Mouse (Mus musculus) urinary bladder, postnatal 14 days (tissue): ENCODE measurements at regions not wholly inside any gene's neighbourhood (a gene's known extent, or its start where the extent isn't known, plus 50 kb on each side); places are given as distances from the start of the nearest gene placed in this dataset.

Source experiments
- DNase-seq: peaks from one replicate; pipeline ENCODE4 v3.0.0; 2021; ENCODE audit warnings: low spot score

DNA sequence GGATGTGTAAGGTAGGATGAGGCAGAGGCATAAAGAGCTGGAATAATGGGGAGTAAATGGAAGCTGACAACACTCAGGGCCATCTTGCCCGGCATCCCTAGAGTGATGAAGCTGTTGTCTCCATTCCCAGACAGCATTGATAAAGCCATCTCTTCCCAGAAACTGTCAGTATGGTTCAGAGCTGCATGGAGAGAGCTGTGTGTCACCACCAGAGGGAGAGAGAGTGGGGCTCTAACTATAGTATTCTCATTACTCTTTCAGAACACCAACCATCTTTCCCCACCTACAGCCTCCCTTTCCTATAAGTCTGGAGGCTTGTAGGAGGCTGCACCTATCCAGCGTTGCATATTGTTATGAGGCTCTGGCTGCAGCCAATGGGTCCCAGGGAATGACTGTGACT is 264.0 kb upstream of the Dusp10 start:
- DNase-seq: no peak

DNA sequence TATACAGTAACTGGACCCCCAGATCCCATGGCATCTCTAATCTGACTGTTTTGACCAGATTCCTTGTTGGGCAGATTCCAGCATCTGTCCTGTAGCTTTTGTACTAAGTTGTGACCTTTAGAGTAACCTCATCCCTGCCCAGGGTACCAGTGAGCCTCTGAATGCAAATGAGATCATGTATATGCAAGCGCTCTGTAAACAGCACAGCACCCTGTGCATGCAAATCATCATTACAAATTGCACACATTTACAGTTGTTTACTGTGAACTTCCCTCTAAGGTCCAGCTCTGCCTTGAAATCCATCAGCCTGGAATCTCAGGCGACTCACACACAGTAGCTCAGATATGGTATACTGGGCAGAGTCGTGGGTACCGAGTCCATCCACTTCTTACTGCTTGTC is 258.6 kb upstream of the Dusp10 start:
- DNase-seq: no peak

DNA sequence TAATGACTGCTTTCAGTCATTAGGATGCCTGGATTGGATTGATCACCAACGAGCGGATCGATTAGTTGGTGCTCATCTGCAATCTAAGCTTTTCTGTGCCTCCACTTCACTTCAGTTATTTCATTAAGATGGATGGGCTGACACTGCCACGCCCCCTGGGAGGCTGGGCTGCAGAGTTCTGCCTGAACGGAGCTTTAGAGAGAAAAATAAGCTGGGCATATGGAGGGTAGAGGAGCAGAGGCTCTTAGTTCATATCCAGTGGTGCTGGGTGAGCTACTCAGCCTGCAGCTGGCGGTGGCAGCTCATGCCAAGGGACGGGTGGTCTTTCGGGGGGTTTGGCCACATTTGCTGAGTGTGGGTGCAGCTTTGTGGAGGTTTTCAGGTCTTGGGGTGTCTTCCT is 256.4 kb upstream of the Dusp10 start:
- no peak for DNase-seq

DNA sequence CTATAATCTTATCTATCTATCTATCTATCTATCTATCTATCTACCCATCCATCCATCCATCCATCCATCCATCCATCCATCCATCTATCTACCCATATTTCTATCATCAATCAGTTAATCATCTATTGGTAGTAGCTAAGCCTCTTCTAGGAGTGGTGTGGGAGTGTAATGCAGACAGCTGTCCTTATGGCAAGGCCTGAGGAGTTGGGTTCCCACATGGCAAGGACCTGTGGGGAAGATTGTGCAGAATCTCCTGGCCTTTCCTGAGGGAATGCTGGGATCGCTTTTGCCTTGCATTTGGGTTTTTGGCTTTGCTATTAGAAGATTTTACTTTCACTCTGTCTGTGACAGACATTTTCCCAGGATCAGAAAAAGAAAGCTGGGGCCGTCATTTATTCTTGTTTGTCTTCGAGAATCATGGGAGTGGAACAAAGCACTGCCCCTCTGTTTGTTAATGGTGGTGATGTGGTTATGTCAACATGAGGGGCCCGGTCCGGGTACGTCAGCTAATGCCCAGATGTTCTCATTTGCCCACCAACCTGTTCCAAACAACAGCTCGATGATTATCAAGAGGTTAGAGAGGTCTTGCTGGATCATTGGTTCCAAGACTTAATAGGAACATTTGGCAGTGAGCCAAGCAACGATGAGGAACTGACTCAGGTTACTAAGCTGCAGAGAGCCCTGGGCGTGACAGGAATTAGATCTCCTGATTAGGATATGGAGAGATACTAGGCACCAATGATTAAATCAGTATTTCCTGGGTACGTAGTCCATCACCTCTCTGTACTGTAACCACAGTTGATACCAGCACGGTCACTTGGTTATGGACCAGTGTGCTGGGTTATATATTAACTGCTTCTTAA is 249.0 kb upstream of the Dusp10 start:
- DNase-seq: peak; percentile 76

DNA sequence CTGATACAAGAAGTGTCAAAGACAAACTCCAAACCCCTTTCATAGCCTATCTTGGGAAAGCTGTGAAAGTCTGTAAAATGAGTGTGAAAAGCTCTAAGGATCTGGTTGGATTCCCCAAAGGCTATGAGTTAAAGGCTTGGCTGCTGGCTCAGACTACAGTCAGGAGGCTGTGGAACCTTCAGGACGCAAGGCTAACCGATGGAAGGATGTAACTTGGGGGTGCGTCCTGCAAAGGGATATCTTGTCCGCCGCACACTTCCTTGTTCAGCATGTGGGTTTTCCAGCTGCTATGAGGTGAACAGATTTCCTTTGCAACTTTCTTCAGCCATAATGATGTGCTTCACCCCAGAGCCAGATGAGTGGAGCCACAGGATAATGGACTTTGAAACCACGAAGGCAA is 240.3 kb upstream of the Dusp10 start:
- no peak for DNase-seq

GRCm38 (mm10) chr1:183780180-183780579 is 232.9 kb upstream of the Dusp10 start:
- no peak for DNase-seq

- DNase-seq: no peak
These were observed 232.3 kb upstream of the Dusp10 start for GRCm38 (mm10) chr1:183780779-183781178.

DNA sequence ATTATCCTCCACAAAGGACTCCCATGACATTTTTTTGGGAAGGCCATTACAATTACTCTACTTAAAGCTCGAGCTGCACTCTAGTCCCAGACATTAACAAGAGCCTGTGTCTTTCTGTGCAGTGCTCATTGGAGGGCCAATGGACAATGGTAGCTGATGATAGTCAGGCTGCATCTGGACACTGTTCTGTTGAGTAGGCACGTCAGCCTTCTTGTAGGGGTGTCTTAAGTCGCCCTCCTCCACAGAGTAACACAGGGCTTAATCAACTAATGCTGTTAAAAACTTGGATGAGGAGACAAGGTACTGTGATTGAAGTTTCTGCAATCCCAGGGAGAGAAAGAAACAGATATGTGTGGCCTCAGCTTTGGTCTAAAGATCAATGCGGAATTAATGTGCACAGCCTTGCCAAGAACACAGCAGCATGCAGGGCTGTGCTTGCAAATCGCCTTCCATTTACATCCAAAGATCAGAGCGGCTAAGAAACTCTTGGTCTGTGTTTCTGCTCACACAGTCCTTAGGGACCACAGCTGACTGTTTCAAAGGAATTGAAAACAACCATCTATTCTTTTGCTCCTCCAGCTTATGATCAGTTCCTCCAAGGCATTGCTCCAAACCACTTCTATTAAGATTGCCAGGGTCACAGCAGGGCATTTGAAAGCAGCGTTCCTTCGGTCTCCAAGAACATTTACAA is 229.5 kb upstream of the Dusp10 start:
- DNase-seq: no peak

DNA sequence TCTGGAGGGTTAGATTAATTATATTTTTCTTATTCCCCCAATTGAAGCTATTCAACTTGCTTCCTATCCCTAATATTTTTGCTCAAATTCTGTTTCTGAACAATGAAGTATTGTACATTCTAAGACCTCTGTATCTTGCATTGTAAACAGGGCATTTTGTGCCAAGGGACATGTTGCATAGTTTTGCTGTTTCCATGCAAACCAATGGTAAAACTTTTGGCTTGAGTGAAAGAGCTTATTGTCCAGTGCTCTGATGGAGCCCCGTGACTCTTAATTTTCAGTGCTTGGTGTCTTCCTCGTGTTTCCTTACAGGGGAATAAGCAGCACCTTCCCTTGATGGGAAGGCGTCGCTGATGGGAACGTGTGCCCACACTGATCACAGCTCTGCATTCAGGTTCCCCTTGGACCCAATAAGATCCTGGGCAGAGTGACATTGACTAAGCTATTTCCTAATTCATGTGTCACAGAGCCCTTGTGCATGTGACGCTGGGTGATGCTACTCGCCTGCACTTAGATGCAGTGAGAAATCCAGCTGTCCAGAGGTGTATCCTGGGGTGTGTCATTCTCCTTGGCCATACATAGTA is 220.8 kb upstream of the Dusp10 start:
- no peak for DNase-seq

GRCm38 (mm10) chr1:183793324-183793723 is 219.8 kb upstream of the Dusp10 start:
- no peak for DNase-seq

DNA sequence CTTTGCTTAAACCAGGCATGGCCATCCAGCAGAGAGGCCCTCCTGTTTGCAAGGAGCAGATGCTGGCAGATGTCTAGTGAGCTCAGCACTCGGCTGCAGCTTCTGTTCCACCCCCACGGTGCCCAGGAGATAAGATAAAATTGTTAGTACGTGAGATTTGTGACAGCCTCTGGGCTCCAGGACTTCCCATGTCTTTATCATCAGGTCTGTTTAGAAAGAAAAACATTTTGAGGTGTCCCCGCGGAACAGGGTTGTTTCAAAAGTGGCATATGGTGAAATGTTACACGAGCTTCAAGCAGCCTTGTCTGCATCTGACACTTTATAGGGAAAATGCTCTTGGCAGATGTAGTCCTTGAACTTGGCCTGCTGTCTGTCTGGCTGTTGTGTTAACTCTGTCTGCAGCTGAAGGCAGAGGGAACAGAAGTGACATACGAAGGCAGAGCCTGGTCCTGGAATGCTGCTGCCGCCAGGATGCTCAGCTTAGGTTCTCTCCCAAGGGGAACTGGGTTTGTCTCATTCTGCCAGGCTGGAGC is 219.1 kb upstream of the Dusp10 start:
- no peak for DNase-seq

DNA sequence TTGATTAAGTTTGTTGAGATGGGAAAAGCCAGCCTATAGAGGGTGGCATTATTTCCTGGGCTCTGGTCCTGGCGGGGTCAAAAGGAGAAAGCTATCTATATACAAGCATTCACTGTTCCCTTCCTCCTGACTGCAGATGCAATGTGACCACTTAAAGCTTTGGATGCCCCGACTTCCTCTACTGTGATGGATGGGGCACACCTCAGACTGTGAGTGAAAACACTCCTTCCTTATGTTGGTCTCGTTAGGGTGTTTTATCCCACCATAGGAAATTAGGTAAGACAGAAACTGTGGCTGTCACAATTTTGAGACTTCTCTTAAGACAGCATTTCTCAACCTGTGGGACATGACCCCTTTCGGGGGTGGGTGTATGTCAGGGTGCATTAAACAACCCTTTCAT is 210.8 kb upstream of the Dusp10 start:
- DNase-seq: no peak

GRCm38 (mm10) chr1:183803357-183803756 is 209.7 kb upstream of the Dusp10 start:
- no peak for DNase-seq

DNA sequence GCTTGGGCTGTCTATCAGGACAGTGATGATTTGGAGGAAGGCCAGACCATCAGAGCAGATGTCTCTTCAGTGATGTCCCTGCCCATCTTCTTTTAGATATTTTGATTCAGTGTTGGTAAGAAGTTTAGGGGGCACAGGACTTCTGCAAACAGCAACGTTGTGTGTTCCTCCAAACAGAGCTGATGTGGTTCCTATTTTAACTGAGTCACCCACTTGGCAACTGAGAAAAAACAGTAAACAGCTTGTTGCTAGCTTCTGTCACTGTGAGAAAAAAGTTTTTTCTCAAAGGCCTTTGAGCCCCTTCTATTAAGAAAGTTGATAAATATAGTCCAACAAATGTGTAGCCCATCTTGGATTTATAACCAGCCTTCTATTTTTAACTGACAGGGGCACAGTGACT is 209.3 kb upstream of the Dusp10 start:
- no peak for DNase-seq

DNA sequence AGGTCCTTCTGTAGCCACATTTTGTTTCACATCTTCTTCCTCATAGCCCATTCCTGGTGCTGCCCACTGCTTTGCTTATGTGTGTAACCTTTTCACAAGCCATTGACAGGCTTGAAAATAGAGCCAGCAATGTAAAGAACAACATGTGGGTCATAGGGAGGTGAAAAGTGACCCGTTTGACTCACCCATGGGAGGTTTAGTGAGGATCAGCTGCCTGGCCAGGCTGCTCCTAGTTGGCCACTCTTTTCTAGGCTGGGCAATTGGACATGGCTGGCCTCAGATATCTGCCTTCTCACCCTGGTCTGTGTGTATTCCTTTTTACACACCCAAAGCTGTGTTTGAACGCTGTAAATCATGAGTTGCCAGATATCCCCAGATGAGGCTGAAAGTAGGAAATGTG is 208.8 kb upstream of the Dusp10 start:
- DNase-seq: no peak

- DNase-seq: no peak
These were observed 206.0 kb upstream of the Dusp10 start for GRCm38 (mm10) chr1:183806864-183807730.

DNA sequence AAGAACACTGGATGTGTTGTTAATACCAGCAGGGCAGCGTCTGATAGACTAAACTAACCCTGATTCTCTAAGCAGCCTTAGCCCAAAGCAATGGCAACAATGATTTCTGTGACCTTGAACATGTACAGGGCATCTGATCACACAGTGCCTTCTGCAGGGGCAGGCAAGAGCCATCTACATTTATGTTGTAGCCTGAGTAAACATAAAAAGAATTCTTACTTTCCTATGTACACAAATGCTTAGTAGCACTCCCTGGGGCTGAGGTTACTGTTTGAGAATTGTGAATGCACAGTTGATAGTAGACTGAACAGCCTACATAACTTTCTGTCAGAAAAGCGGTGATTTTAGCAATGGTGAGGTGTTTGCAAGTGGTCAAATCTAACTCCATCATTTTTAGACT is 204.9 kb upstream of the Dusp10 start:
- DNase-seq: no peak

DNA sequence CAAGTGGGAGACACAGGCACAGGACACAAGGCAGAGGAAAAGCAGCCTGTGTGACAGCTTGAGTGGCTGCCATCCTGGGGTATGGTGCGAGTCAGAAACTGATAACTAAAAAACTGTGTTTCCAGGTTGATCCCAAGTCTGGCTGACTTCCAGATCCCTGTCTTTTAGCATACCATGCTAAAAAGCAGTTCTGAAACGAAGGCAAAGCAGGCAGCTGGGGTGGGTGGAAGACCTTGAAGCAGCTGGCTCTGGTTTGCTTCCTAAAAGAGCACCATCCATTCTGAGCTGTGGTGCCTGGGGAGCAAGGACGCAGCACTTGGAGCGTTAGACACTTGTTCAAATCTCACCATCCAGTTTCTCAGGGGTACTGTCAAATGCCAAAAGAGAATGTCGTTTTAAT is 192.5 kb upstream of the Dusp10 start:
- DNase-seq: no peak

GRCm38 (mm10) chr1:183826300-183826699 is 186.8 kb upstream of the Dusp10 start:
- no peak for DNase-seq

GRCm38 (mm10) chr1:183845135-183845534 is 168.0 kb upstream of the Dusp10 start:
- DNase-seq: no peak

DNA sequence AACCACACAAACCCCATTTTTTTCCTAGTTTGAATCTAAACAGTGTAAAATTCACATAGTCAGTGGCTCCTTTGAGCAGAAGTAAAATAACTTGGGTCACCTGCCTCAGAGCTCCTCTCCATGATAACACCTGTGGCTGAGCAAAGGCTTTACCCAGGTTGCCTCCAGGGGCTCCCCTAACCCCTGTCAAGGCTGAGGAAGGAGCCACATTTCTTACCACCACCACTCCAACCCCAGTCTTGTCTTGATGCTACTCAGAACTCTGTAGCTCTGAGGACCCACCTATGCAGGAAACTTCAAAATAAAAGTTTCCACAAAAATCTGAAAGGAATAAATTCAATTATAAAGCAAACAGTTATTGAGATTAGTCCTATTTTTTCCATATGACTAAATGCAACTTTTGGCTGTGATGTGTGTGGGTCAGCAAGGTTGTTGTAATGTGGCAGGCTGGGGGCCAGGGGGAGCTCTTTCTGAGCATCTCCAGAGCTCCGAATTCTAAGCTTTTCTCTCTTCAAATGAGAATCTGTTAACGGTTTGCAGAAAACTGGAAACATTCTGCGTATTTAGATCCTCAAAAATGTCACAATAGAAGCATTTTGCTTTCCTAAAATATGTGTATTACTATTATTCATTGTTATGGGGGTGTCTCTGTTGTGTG is 159.0 kb upstream of the Dusp10 start:
- DNase-seq: peak; percentile 5
